Mouse (Mus musculus) gastrocnemius, postnatal 10 days (tissue): ENCODE data around the gene Ccdc70. TPM values are rescaled to one million over a fixed set of nuclear protein-coding genes. Genes with fewer than 3 reads are reported as not detected.

Source experiments
- total RNA-seq, 2 experiments: library from RNA; stranded (reverse); gene quantifications; 2 replicates each; pipeline ENCODE4 v1.2.3; 2021

Gene Ccdc70
- total RNA-seq, 2 experiments from 2014 or later, result not detected

Other genes with a start within 250 kb of the Ccdc70 start
- gene Defa24, start 235.3 kb upstream of the Ccdc70 start, total RNA-seq, result not detected
- gene Defb50, start 146.2 kb upstream of the Ccdc70 start, total RNA-seq, result not detected
- gene Defb2, start 129.8 kb upstream of the Ccdc70 start, total RNA-seq, result not detected
- not detected for gene Defb10, start 110.9 kb upstream of the Ccdc70 start, total RNA-seq
- not detected for gene Defb9, start 84.4 kb upstream of the Ccdc70 start, total RNA-seq
- gene Defb11, start 63.4 kb upstream of the Ccdc70 start, total RNA-seq, result not detected
- gene Defb15, start 37.1 kb upstream of the Ccdc70 start, total RNA-seq, result not detected
- gene Defb35, start 31.4 kb upstream of the Ccdc70 start, total RNA-seq, result not detected
- not detected for gene Defb13, start 23.0 kb upstream of the Ccdc70 start, total RNA-seq
- not detected for gene Fam90a1a, start 11.1 kb upstream of the Ccdc70 start, total RNA-seq
- gene Atp7b, start 90.5 kb downstream of the Ccdc70 start, total RNA-seq, result under 1 TPM in 1 of 2 experiments, not detected in 1; 0.20 TPM
- 10 to 100 TPM in 1 of 2 experiments, 1 to 10 TPM in 1; 8.8 to 11.2 TPM for gene Alg11, start 90.9 kb downstream of the Ccdc70 start, total RNA-seq
- gene Nek5, start 155.3 kb downstream of the Ccdc70 start, total RNA-seq, result not detected
- 1 to 10 TPM; 2.6 to 2.7 TPM for gene Nek3, start 196.7 kb downstream of the Ccdc70 start, total RNA-seq
- 10 to 100 TPM in 1 of 2 experiments, 1 to 10 TPM in 1; 8.7 to 10.1 TPM for gene Ckap2, start 216.0 kb downstream of the Ccdc70 start, total RNA-seq
- 10 to 100 TPM; 29.0 to 31.1 TPM for gene Vps36, start 223.0 kb downstream of the Ccdc70 start, total RNA-seq